Mouse (Mus musculus): ENCODE results near the gene Lamb1.

- TF ChIP-seq HCFC1 (IDR thresholded peaks at IDR 0.05; ENCODE audit: borderline replicate concordance, insufficient read depth, low read length) (no peak), CHD2 (IDR thresholded peaks at IDR 0.05; ENCODE audit: low read depth, low read length) (no peak), ZC3H11A (IDR thresholded peaks at IDR 0.05; ENCODE audit: borderline replicate concordance, low read depth, low read length) (no peak), ZNF384 (IDR thresholded peaks at IDR 0.05; ENCODE audit: low read depth, low read length) (no peak), MAFK (IDR thresholded peaks at IDR 0.05; ENCODE audit: insufficient read depth, low read depth, low read length) (no peak)
Measured at GRCm38 (mm10) chr12:31296097-31296496, 31.1 kb downstream of the Lamb1 start.

Measured in ES-E14 (cell line).